Mouse (Mus musculus) stomach, postnatal 0 days (tissue): ENCODE data around the gene Cmas.

ENCODE experiments used
- CTCF ChIP-seq: IDR thresholded peaks from 2 replicates; pipeline ENCODE4 v1.5.1; 2016; ENCODE audit warnings: antibody characterized with exemption, low read depth, mild to moderate bottlenecking, moderate library complexity
- EP300 ChIP-seq: optimal IDR thresholded peaks from 2 replicates; pipeline ENCODE3; 2016; ENCODE audit warnings: antibody characterized with exemption

DNA sequence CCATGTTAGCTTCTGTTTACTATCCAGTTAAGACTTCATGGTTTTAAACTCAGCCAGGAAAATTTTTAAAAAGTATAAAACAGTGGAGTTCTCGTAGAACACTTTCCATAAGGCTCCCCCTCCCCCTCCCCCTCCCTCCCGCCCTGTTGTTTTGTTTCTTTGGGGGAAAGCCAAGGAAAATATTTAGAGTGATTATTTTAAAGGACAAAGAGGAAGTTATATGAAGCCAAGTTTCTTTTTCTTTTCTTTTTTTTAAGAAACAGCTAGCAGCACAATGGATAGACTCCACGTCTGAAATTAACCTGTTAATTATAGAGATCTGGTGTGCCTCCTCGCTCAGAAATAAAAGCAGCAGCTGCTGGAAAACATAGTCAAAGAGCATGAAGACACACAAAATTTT lies 45.4 kb upstream of the Cmas start:
- TF ChIP-seq CTCF (no peak), EP300 (no peak)
